Mouse (Mus musculus): Measurements from ENCODE around the gene Drc1. TPM values are rescaled to one million over a fixed set of nuclear protein-coding genes. Genes with fewer than 3 reads are reported as not detected.

The Drc1 gene
- polyA plus RNA-seq, 1 experiment from 2014 or later, result 0.23 TPM

GRCm38 (mm10) chr5:30342601-30343015 lies 61.4 kb downstream of the Drc1 start:
- ATAC-seq (ENCODE audit: low FRiP score, low TSS enrichment), result 0 out of 2 replicates have a peak, but pooled peaks have one; percentile 26
- Histone ChIP-seq H3K36me3 (ENCODE audit: control insufficient read depth, insufficient read depth, low read length) (no peaks in the 10 kb centered on the region), H3K27me3 (ENCODE audit: control insufficient read depth, insufficient read depth, low read length) (no peaks in the 10 kb centered on the region), H3K4me3 (ENCODE audit: low read length) (peak overlapping the region; percentile 7), H3K4me1 (ENCODE audit: control insufficient read depth, insufficient read depth, low read length) (no peaks in the 10 kb centered on the region), H3K9me3 (ENCODE audit: control insufficient read depth, low read length) (no peaks in the 10 kb centered on the region), H3K4me2 (replicated peaks; ENCODE audit: low read depth, low read length) (peak overlapping the region; percentile 45), H3K27ac (ENCODE audit: low read depth, low read length) (no peak overlapping the region), H3K9ac (ENCODE audit: low read depth, low read length) (no peak overlapping the region)
- 4% methylated on average over 17 of the region's 17 CpGs for WGBS

- Histone ChIP-seq H3K27ac (ENCODE audit: low read depth, low read length) (no peak overlapping the region), H3K4me2 (replicated peaks; ENCODE audit: low read depth, low read length) (peak overlapping the region; percentile 45), H3K4me1 (ENCODE audit: control insufficient read depth, insufficient read depth, low read length) (no peaks in the 10 kb centered on the region), H3K4me3 (ENCODE audit: low read length) (peak overlapping the region; percentile 7), H3K36me3 (ENCODE audit: control insufficient read depth, insufficient read depth, low read length) (no peaks in the 10 kb centered on the region), H3K27me3 (ENCODE audit: control insufficient read depth, insufficient read depth, low read length) (no peaks in the 10 kb centered on the region), H3K9ac (ENCODE audit: low read depth, low read length) (no peak overlapping the region), H3K9me3 (ENCODE audit: control insufficient read depth, low read length) (no peaks in the 10 kb centered on the region)
- WGBS, result 1% methylated on average over 9 of the region's 9 CpGs
- ATAC-seq (ENCODE audit: low FRiP score, low TSS enrichment), result peak; percentile 71; the same call in 1 of the 2 replicates
Observed at GRCm38 (mm10) chr5:30343107-30343506, 61.9 kb downstream of the Drc1 start.

GRCm38 (mm10) chr5:30343886-30344285 lies 62.7 kb downstream of the Drc1 start:
- no peaks in the 10 kb centered on the region for H3K27me3 ChIP-seq (ENCODE audit: control insufficient read depth, insufficient read depth, low read length)
- no peak overlapping the region for H3K4me3 ChIP-seq (ENCODE audit: low read length)
- no peaks in the 10 kb centered on the region for H3K4me1 ChIP-seq (ENCODE audit: control insufficient read depth, insufficient read depth, low read length)
- 65% methylated on average over 5 of the region's 5 CpGs for WGBS
- no peak overlapping the region for H3K4me2 ChIP-seq (replicated peaks; ENCODE audit: low read depth, low read length)
- H3K36me3 ChIP-seq (ENCODE audit: control insufficient read depth, insufficient read depth, low read length), result no peaks in the 10 kb centered on the region
- ATAC-seq (ENCODE audit: low FRiP score, low TSS enrichment), result no peak
- no peak overlapping the region for H3K27ac ChIP-seq (ENCODE audit: low read depth, low read length)
- no peak overlapping the region for H3K9ac ChIP-seq (ENCODE audit: low read depth, low read length)
- H3K9me3 ChIP-seq (ENCODE audit: control insufficient read depth, low read length), result no peaks in the 10 kb centered on the region

- no peak overlapping the region for H3K9ac ChIP-seq (ENCODE audit: low read depth, low read length)
- H3K36me3 ChIP-seq (ENCODE audit: control insufficient read depth, insufficient read depth, low read length), result no peaks in the 10 kb centered on the region
- no peaks in the 10 kb centered on the region for H3K27me3 ChIP-seq (ENCODE audit: control insufficient read depth, insufficient read depth, low read length)
- no peak overlapping the region for H3K27ac ChIP-seq (ENCODE audit: low read depth, low read length)
- H3K9me3 ChIP-seq (ENCODE audit: control insufficient read depth, low read length), result no peaks in the 10 kb centered on the region
- no peak for ATAC-seq (ENCODE audit: low FRiP score, low TSS enrichment)
- H3K4me1 ChIP-seq (ENCODE audit: control insufficient read depth, insufficient read depth, low read length), result no peaks in the 10 kb centered on the region
- H3K4me2 ChIP-seq (replicated peaks; ENCODE audit: low read depth, low read length), result no peak overlapping the region
- no peak overlapping the region for H3K4me3 ChIP-seq (ENCODE audit: low read length)
- WGBS, result 69% methylated on average over 3 of the region's 3 CpGs
Observed at GRCm38 (mm10) chr5:30353605-30354004, 72.4 kb downstream of the Drc1 start.

GRCm38 (mm10) chr5:30355114-30355513 lies 73.9 kb downstream of the Drc1 start:
- H3K27me3 ChIP-seq (ENCODE audit: control insufficient read depth, insufficient read depth, low read length), result no peaks in the 10 kb centered on the region
- H3K27ac ChIP-seq (ENCODE audit: low read depth, low read length), result no peak overlapping the region
- H3K4me3 ChIP-seq (ENCODE audit: low read length), result no peak overlapping the region
- H3K4me1 ChIP-seq (ENCODE audit: control insufficient read depth, insufficient read depth, low read length), result no peaks in the 10 kb centered on the region
- no peak overlapping the region for H3K9ac ChIP-seq (ENCODE audit: low read depth, low read length)
- WGBS, result 73% methylated on average over 7 of the region's 7 CpGs
- no peak for ATAC-seq (ENCODE audit: low FRiP score, low TSS enrichment)
- no peaks in the 10 kb centered on the region for H3K36me3 ChIP-seq (ENCODE audit: control insufficient read depth, insufficient read depth, low read length)
- H3K9me3 ChIP-seq (ENCODE audit: control insufficient read depth, low read length), result no peaks in the 10 kb centered on the region
- H3K4me2 ChIP-seq (replicated peaks; ENCODE audit: low read depth, low read length), result no peak overlapping the region

- Histone ChIP-seq H3K4me1 (ENCODE audit: control insufficient read depth, insufficient read depth, low read length) (no peaks in the 10 kb centered on the region), H3K27ac (ENCODE audit: low read depth, low read length) (no peak overlapping the region), H3K4me3 (ENCODE audit: low read length) (no peak overlapping the region), H3K4me2 (replicated peaks; ENCODE audit: low read depth, low read length) (no peak overlapping the region), H3K27me3 (ENCODE audit: control insufficient read depth, insufficient read depth, low read length) (no peaks in the 10 kb centered on the region), H3K9me3 (ENCODE audit: control insufficient read depth, low read length) (no peaks in the 10 kb centered on the region), H3K36me3 (ENCODE audit: control insufficient read depth, insufficient read depth, low read length) (no peaks in the 10 kb centered on the region), H3K9ac (ENCODE audit: low read depth, low read length) (no peak overlapping the region)
- 86% methylated on average over 14 of the region's 14 CpGs for WGBS
- ATAC-seq (ENCODE audit: low FRiP score, low TSS enrichment), result no peak
Observed at GRCm38 (mm10) chr5:30355559-30356159, 74.5 kb downstream of the Drc1 start.

GRCm38 (mm10) chr5:30356647-30357046 lies 75.5 kb downstream of the Drc1 start:
- no peak overlapping the region for H3K4me3 ChIP-seq (ENCODE audit: low read length)
- H3K4me1 ChIP-seq (ENCODE audit: control insufficient read depth, insufficient read depth, low read length), result no peaks in the 10 kb centered on the region
- no peaks in the 10 kb centered on the region for H3K9me3 ChIP-seq (ENCODE audit: control insufficient read depth, low read length)
- H3K9ac ChIP-seq (ENCODE audit: low read depth, low read length), result no peak overlapping the region
- H3K27me3 ChIP-seq (ENCODE audit: control insufficient read depth, insufficient read depth, low read length), result no peaks in the 10 kb centered on the region
- no peak overlapping the region for H3K27ac ChIP-seq (ENCODE audit: low read depth, low read length)
- ATAC-seq (ENCODE audit: low FRiP score, low TSS enrichment), result no peak
- no peaks in the 10 kb centered on the region for H3K36me3 ChIP-seq (ENCODE audit: control insufficient read depth, insufficient read depth, low read length)
- no peak overlapping the region for H3K4me2 ChIP-seq (replicated peaks; ENCODE audit: low read depth, low read length)
- 89% methylated on average over 7 of the region's 7 CpGs for WGBS

GRCm38 (mm10) chr5:30358436-30359099 lies 77.4 kb downstream of the Drc1 start:
- WGBS, result 79% methylated on average over 10 of the region's 10 CpGs
- Histone ChIP-seq H3K4me2 (replicated peaks; ENCODE audit: low read depth, low read length) (no peak overlapping the region), H3K27me3 (ENCODE audit: control insufficient read depth, insufficient read depth, low read length) (no peaks in the 10 kb centered on the region), H3K4me1 (ENCODE audit: control insufficient read depth, insufficient read depth, low read length) (no peaks in the 10 kb centered on the region), H3K27ac (ENCODE audit: low read depth, low read length) (no peak overlapping the region), H3K36me3 (ENCODE audit: control insufficient read depth, insufficient read depth, low read length) (no peaks in the 10 kb centered on the region), H3K9ac (ENCODE audit: low read depth, low read length) (no peak overlapping the region), H3K9me3 (ENCODE audit: control insufficient read depth, low read length) (no peaks in the 10 kb centered on the region), H3K4me3 (ENCODE audit: low read length) (no peak overlapping the region)
- ATAC-seq (ENCODE audit: low FRiP score, low TSS enrichment), result no peak

- H3K27me3 ChIP-seq (ENCODE audit: control insufficient read depth, insufficient read depth, low read length), result no peaks in the 10 kb centered on the region
- no peak overlapping the region for H3K4me3 ChIP-seq (ENCODE audit: low read length)
- no peaks in the 10 kb centered on the region for H3K4me1 ChIP-seq (ENCODE audit: control insufficient read depth, insufficient read depth, low read length)
- no peak overlapping the region for H3K27ac ChIP-seq (ENCODE audit: low read depth, low read length)
- H3K9ac ChIP-seq (ENCODE audit: low read depth, low read length), result no peak overlapping the region
- H3K36me3 ChIP-seq (ENCODE audit: control insufficient read depth, insufficient read depth, low read length), result no peaks in the 10 kb centered on the region
- ATAC-seq (ENCODE audit: low FRiP score, low TSS enrichment), result no peak
- H3K4me2 ChIP-seq (replicated peaks; ENCODE audit: low read depth, low read length), result no peak overlapping the region
- WGBS, result 79% methylated on average over 8 of the region's 8 CpGs
- H3K9me3 ChIP-seq (ENCODE audit: control insufficient read depth, low read length), result no peaks in the 10 kb centered on the region
Observed at GRCm38 (mm10) chr5:30367405-30367804, 86.2 kb downstream of the Drc1 start.

All from kidney, embryonic 14.5 days (tissue).